Mouse (Mus musculus) bone marrow, adult 2 months (tissue): Measurements from ENCODE around the gene Gm17455.

Experiments used
- CTCF ChIP-seq: fragments of 200-500 bp; IDR thresholded peaks from 2 replicates; pipeline ENCODE4 v1.5.1; 2011; ENCODE audit warnings: low read length, control low read depth; ENCODE audit not compliant: control insufficient read depth, insufficient read depth
- POLR2A ChIP-seq: fragments of 200-500 bp; IDR thresholded peaks from 2 replicates; pipeline ENCODE4 v1.6.1; 2011; ENCODE audit warnings: low read depth, mild to moderate bottlenecking, control low read depth, low read length, borderline replicate concordance; ENCODE audit not compliant: control insufficient read depth

- no peak for TF ChIP-seq CTCF
- no peak for TF ChIP-seq POLR2A
Measured at GRCm38 (mm10) chr10:60389447-60389865, 10.1 kb upstream of the Gm17455 start.
